Mouse (Mus musculus): Measurements from ENCODE around the gene Espn.

Gene Espn

GRCm38 (mm10) chr4:152072121-152072601 is 80.0 kb downstream of the Espn start, which contains the start of gene Plekhg5:
Gene Plekhg5, plus strand, starts transcription at chr4:152072498.
- DNase-seq (ENCODE audit: low spot score in 2 of 2) = peak in 1 of 2 experiments; percentile 39

GRCm38 (mm10) chr4:152070494-152071396 is 81.4 kb downstream of the Espn start:
- no peak for DNase-seq (ENCODE audit: low spot score in 2 of 2)

All from frontal cortex, postnatal 14 days (tissue).